Mouse (Mus musculus) ES-E14 (cell line): ENCODE measurements around the gene Ankrd27.

ENCODE experiments used
- CHD2 ChIP-seq: IDR thresholded peaks from 2 replicates; pipeline ENCODE4 v1.6.1; 2014; ENCODE audit warnings: mild to moderate bottlenecking, low read depth, low read length, inconsistent platforms
- MAFK ChIP-seq: IDR thresholded peaks from 2 replicates; pipeline ENCODE4 v1.6.1; 2014; ENCODE audit warnings: mild to moderate bottlenecking, low read depth, low read length, inconsistent platforms; ENCODE audit not compliant: insufficient read depth

DNA sequence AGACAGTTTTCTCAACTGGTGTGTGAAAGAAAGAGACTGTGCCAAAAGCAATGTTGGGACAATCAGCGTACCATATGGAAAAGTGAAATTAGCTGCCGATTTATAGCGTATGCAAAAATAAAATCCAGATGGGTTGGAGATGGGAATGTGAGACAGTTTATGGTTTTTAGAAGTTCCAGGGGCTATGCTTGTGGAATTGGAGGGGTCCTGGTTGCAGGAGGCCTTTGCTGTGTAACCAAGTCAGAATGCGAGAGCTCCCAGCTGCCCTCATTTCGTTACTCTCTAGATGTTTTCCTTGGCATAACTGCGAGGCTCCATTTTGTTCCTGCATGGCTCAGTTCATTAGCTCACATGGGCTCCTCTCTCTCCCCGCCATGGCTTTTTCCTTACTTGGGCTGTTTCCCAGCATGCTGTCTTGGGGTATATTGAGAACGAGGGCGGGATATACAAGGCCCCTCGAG, 4.7 kb downstream of the Ankrd27 start:
- TF ChIP-seq CHD2, result no peak
- TF ChIP-seq MAFK, result no peak
